Mouse (Mus musculus) midbrain, postnatal 0 days (tissue): ENCODE measurements around the gene Lypd6. TPM values are rescaled to one million over a fixed set of nuclear protein-coding genes. Genes with fewer than 3 reads are reported as not detected.
A peak's percentile ranks its signal among the peaks of the same experiment; 100 is the strongest.

ENCODE experiments used
- ATAC-seq: fragments of 200-750 bp; cut with Nextera tagmentation; 2 replicates; pipeline ENCODE4 v1.8.0; 2017; ENCODE audit warnings: moderate number of reproducible peaks, mild to moderate bottlenecking, moderate TSS enrichment, moderate library complexity; ENCODE audit not compliant: low FRiP score
- DNase-seq: peaks from one replicate; pipeline ENCODE4 v3.0.0-alpha.2; 2015; ENCODE audit warnings: low spot score
- H3K27ac ChIP-seq: fragments of 300-500 bp; sonication (generic); 2 replicates; pipeline ENCODE4 v1.5.1; 2014; ENCODE audit warnings: low read depth, mild to moderate bottlenecking, low read length, mixed read lengths
- H3K27me3 ChIP-seq: fragments of 300-500 bp; sonication (generic); 2 replicates; pipeline ENCODE4 v1.6.1; 2014; ENCODE audit warnings: low read length, control low read depth, mixed read lengths; ENCODE audit not compliant: insufficient read depth
- H3K36me3 ChIP-seq: fragments of 300-500 bp; sonication (generic); 2 replicates; pipeline ENCODE4 v1.6.1; 2014; ENCODE audit warnings: low read length, control low read depth, mixed read lengths; ENCODE audit not compliant: insufficient read depth
- H3K4me1 ChIP-seq: fragments of 300-500 bp; sonication (generic); 2 replicates; pipeline ENCODE4 v1.6.1; 2014; ENCODE audit warnings: mild to moderate bottlenecking, control low read depth, antibody characterized with exemption, low read length, mixed read lengths; ENCODE audit not compliant: insufficient read depth
- H3K4me2 ChIP-seq: fragments of 300-500 bp; sonication (generic); 2 replicates; pipeline ENCODE4 v1.6.1; 2014; ENCODE audit warnings: low read depth, mild to moderate bottlenecking, low read length, mixed read lengths; ENCODE audit not compliant: poor library complexity, severe bottlenecking
- H3K4me3 ChIP-seq: fragments of 300-500 bp; sonication (generic); 2 replicates; pipeline ENCODE4 v1.5.1; 2014; ENCODE audit warnings: low read depth, mild to moderate bottlenecking, low read length, moderate library complexity
- H3K9ac ChIP-seq: fragments of 300-500 bp; sonication (generic); replicated peaks from 2 replicates; pipeline ENCODE4 v1.6.1; 2014; ENCODE audit warnings: mild to moderate bottlenecking, low read length, moderate library complexity, mixed read lengths; ENCODE audit not compliant: poor library complexity, severe bottlenecking
- H3K9me3 ChIP-seq: fragments of 300-500 bp; sonication (generic); 2 replicates; pipeline ENCODE4 v1.6.1; 2016; ENCODE audit warnings: low read length, control low read depth
- CTCF ChIP-seq: IDR thresholded peaks from 2 replicates; pipeline ENCODE4 v1.5.1; 2016; ENCODE audit warnings: antibody characterized with exemption, mild to moderate bottlenecking
- WGBS: fragments of 180-500 bp; shearing (Covaris S2); extraction: QIAGEN DNeasy Blood & Tissue Kit; methylation state at CpG from one replicate; pipeline ENCODE4 v1.1.7; 2014; 5-methylcytosine and 5-hydroxymethylcytosine counted together
- polyA plus RNA-seq: library from polyadenylated mRNA; unstranded; fragments of >200 nt; fragmentation: Nextera tagmentation; extraction: Ambion mirVana; gene quantifications from 2 replicates; pipeline ENCODE4 v1.2.1, GENCODE M21; 2015
- total RNA-seq: library from RNA; depleted of rRNA; stranded (reverse); fragments of >200 nt; gene quantifications from 2 replicates; pipeline ENCODE4 v1.2.3, GENCODE M21; 2014; rRNA removed

Gene Lypd6
- total RNA-seq (14.0 and 29.5 TPM in 2 replicates), polyA plus RNA-seq (20.4 and 25.7 TPM in 2 replicates)

DNA sequence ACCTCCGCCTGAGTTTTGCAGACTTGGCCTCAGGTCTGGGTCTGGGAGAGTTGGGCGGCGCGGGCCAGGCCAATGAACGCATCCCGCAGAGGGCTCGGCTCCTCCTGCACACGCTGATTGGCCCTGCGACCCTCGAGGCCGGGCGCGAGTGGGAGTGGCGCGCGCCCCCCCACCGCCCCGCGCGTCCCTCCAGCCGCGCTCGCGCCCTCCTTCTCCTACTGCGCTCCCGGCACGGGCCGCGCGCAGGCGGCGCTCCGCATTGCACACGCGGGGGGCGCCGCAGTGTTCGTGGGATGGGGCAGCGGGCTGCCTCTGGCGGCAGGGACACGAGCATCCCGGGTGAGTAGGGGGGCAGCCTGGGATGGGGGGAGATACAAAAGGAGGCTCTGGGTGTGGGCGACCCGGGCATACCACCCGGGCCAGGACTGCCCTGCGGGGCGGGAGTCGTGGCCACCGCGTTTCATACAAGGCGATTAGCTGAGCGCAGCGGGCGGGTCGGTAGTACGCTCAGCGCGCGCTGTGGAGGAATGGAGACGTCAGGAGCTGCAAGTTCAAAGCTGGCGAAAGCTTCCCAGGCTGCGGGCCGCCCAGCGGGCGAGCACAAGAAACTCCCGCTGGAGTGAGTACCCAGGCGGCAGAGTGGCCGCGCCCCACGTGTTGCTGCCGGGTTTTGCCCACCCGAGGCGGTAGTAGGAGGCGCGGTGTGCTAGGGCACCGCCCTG lies at the start of gene Lypd6:
Gene Lypd6 (plus strand): TSS at position 184 of the 722 bp plus-strand sequence.
- Histone ChIP-seq H3K27me3 (no peaks in the 10 kb centered on the region), H3K4me3 (peak within 1 kb of the TSS; percentile 65), H3K27ac (no peak within 1 kb of the TSS), H3K9me3 (no peaks in the 10 kb centered on the region), H3K9ac (peak within 1 kb of the TSS; percentile 44; the same call in 1 of the 2 replicates), H3K36me3 (no peaks in the 10 kb centered on the region), H3K4me2 (peak within 1 kb of the TSS; percentile 94), H3K4me1 (peaks cover 4% of the 10 kb centered on the region; the same call in 1 of the 2 replicates)
- DNase-seq, result peak; percentile 81
- TF ChIP-seq CTCF, result peak; percentile 11; the same call in 1 of the 2 replicates
- ATAC-seq, result peak; percentile 96
- under 1% methylated on average over 58 of the region's 76 CpGs for WGBS

DNA sequence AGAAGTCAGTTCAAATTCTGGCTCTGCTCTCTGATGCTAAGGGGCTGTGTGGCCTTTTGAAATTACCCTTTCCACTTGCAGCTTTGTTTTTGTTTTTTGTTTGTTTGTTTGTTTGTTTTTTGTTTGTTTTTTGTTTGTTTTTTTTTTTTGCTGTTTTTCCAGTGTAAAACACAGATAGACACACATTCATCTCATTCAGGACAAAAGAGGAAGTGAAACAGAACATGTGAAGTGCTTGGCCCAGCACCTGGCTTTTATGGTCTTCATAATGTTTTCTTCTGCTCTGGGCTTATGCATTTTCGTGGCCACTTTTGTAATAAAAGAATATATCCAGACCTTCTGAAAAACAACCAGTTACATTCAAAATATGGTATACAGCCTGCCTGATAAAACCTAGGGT lies 46.8 kb upstream of the Lypd6 start:
- H3K4me2 ChIP-seq, result no peak overlapping the region
- DNase-seq (no peak), ATAC-seq (no peak)
- no peak overlapping the region for H3K27ac ChIP-seq
- TF ChIP-seq CTCF, result no peak
- H3K4me1 ChIP-seq, result no peaks in the 10 kb centered on the region
- H3K36me3 ChIP-seq, result no peaks in the 10 kb centered on the region
- H3K9me3 ChIP-seq, result no peaks in the 10 kb centered on the region
- no peak overlapping the region for H3K9ac ChIP-seq
- no peak overlapping the region for H3K4me3 ChIP-seq
- 94% methylated on average over 1 of the region's 1 CpGs for WGBS
- H3K27me3 ChIP-seq, result no peaks in the 10 kb centered on the region

DNA sequence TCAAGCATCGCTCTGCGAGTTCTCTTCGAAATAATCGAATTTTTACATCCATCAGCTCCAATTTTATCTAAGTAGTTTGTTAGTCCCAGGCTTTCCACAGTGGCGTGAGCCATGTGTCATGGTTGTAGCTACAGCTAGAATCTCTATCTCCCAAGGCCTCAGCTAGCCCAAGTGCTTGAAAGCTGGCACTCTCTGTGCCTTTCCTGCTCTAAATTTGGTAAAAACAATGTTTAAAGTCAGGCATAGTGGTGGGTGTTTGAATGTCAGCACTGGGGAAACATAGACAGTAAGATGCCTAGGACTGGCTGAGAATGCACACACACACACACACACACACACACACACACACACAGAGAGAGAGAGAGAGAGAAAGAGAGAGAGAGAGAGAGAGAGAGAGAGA lies 40.7 kb upstream of the Lypd6 start:
- DNase-seq (no peak), ATAC-seq (no peak)
- H3K9me3 ChIP-seq, result no peaks in the 10 kb centered on the region
- H3K9ac ChIP-seq, result no peak overlapping the region
- no peak overlapping the region for H3K27ac ChIP-seq
- no peak overlapping the region for H3K4me3 ChIP-seq
- WGBS, result 91% methylated on average over 5 of the region's 5 CpGs
- no peaks in the 10 kb centered on the region for H3K27me3 ChIP-seq
- no peaks in the 10 kb centered on the region for H3K36me3 ChIP-seq
- no peak overlapping the region for H3K4me2 ChIP-seq
- H3K4me1 ChIP-seq, result no peaks in the 10 kb centered on the region; the same call in 1 of the 2 replicates
- no peak for TF ChIP-seq CTCF

DNA sequence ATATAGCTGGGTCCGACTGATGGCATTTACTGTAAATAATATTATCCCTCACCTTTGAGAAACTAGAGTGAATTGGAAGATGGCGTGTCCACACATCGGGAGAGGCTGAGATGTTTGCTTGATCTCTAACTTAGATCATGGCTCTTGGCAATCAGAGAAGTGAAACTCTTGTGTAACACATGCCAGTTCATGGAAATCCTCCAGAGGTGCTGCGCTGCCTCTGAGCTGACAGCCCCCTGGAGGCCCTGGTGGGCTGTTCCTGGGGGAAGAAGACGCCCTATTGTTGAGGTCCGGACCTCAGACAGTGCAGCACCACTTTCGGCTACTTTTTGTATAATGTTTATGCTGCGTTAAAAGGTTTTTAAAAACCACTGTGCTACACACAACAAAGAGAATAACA lies 37.3 kb upstream of the Lypd6 start:
- H3K9me3 ChIP-seq, result no peaks in the 10 kb centered on the region
- no peaks in the 10 kb centered on the region for H3K27me3 ChIP-seq
- TF ChIP-seq CTCF, result no peak
- H3K4me1 ChIP-seq, result no peaks in the 10 kb centered on the region; the same call in 1 of the 2 replicates
- no peak overlapping the region for H3K4me3 ChIP-seq
- H3K9ac ChIP-seq, result no peak overlapping the region
- no peak for ATAC-seq
- H3K27ac ChIP-seq, result no peak overlapping the region
- no peaks in the 10 kb centered on the region for H3K36me3 ChIP-seq
- no peak for DNase-seq
- H3K4me2 ChIP-seq, result no peak overlapping the region
- WGBS, result 62% methylated on average over 8 of the region's 8 CpGs

DNA sequence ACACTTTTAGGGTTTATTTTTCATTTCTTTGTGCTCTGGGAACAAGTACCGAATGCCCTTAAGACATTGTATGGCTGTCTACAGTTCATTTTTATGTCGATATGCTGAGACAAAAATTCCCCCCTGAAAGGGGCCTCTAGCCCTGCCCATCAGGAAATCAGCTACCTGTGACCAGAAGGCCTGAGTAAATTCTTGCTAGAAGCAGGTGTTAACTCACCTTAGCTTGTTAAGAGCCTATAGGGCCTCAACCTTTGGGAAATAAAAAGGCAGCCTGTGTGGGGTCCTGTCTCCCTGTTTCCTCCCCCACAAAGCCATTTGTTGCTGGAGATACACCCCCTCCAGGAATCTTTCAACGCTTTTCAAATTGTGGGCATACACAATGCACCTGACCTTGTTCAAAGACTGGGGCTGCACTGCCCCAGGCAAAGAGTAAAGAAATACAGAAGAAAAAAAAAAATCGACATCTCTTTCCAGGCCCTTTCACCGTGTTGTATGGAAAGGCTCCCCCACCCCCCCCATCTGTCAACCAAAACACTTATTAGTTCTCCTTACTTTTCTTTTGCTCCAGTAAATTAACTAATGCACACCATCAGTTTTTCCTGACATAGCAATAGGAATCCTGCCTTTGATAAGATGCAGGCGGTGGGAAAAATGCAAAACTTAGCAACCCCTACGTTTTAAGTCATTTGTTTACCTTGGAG lies 21.9 kb upstream of the Lypd6 start:
- Histone ChIP-seq H3K9ac (no peak overlapping the region), H3K27me3 (no peaks in the 10 kb centered on the region), H3K9me3 (no peaks in the 10 kb centered on the region), H3K27ac (no peak overlapping the region), H3K4me2 (no peak overlapping the region), H3K4me3 (no peak overlapping the region), H3K36me3 (no peaks in the 10 kb centered on the region), H3K4me1 (no peaks in the 10 kb centered on the region)
- 44% methylated on average over 7 of the region's 7 CpGs for WGBS
- TF ChIP-seq CTCF, result no peak
- DNase-seq, result no peak
- ATAC-seq, result no peak
